Mouse (Mus musculus) testis, adult 2 months (tissue): ENCODE results near the gene Rae1.

Source experiments
- CTCF ChIP-seq: fragments of 200-500 bp; IDR thresholded peaks from 2 replicates; pipeline ENCODE4 v1.5.1; 2012; ENCODE audit warnings: low read depth, mild to moderate bottlenecking, inconsistent platforms, low read length, moderate library complexity; ENCODE audit not compliant: control insufficient read depth, insufficient read depth, insufficient replicate concordance
- POLR2A ChIP-seq: fragments of 200-500 bp; IDR thresholded peaks from 2 replicates; pipeline ENCODE4 v1.6.1; 2012; ENCODE audit warnings: low read depth, mild to moderate bottlenecking, inconsistent platforms, low read length, moderate library complexity; ENCODE audit not compliant: control insufficient read depth

GRCm38 (mm10) chr2:173022813-173023212 lies 22.9 kb downstream of the Rae1 start:
- TF ChIP-seq POLR2A: no peak
- no peak for TF ChIP-seq CTCF
